Mouse (Mus musculus) midbrain, postnatal 0 days (tissue): ENCODE measurements around the gene Gm10803. TPM values are rescaled to one million over a fixed set of nuclear protein-coding genes. Genes with fewer than 3 reads are reported as not detected.
A peak's percentile ranks its signal among the peaks of the same experiment; 100 is the strongest.
"Not testable (repeated sequence)": the region's sequence is repeated elsewhere in the genome, so short reads cannot be mapped to it uniquely, and the experiment has no call there.

Experiments used
- ATAC-seq: fragments of 200-750 bp; cut with Nextera tagmentation; 2 replicates; pipeline ENCODE4 v1.8.0; 2017; ENCODE audit warnings: moderate number of reproducible peaks, mild to moderate bottlenecking, moderate TSS enrichment, moderate library complexity; ENCODE audit not compliant: low FRiP score
- DNase-seq: peaks from one replicate; pipeline ENCODE4 v3.0.0-alpha.2; 2015; ENCODE audit warnings: low spot score
- H3K27ac ChIP-seq: fragments of 300-500 bp; sonication (generic); 2 replicates; pipeline ENCODE4 v1.5.1; 2014; ENCODE audit warnings: low read depth, mild to moderate bottlenecking, low read length, mixed read lengths
- H3K27me3 ChIP-seq: fragments of 300-500 bp; sonication (generic); 2 replicates; pipeline ENCODE4 v1.6.1; 2014; ENCODE audit warnings: low read length, control low read depth, mixed read lengths; ENCODE audit not compliant: insufficient read depth
- H3K36me3 ChIP-seq: fragments of 300-500 bp; sonication (generic); 2 replicates; pipeline ENCODE4 v1.6.1; 2014; ENCODE audit warnings: low read length, control low read depth, mixed read lengths; ENCODE audit not compliant: insufficient read depth
- H3K4me1 ChIP-seq: fragments of 300-500 bp; sonication (generic); 2 replicates; pipeline ENCODE4 v1.6.1; 2014; ENCODE audit warnings: mild to moderate bottlenecking, control low read depth, antibody characterized with exemption, low read length, mixed read lengths; ENCODE audit not compliant: insufficient read depth
- H3K4me2 ChIP-seq: fragments of 300-500 bp; sonication (generic); 2 replicates; pipeline ENCODE4 v1.6.1; 2014; ENCODE audit warnings: low read depth, mild to moderate bottlenecking, low read length, mixed read lengths; ENCODE audit not compliant: poor library complexity, severe bottlenecking
- H3K4me3 ChIP-seq: fragments of 300-500 bp; sonication (generic); 2 replicates; pipeline ENCODE4 v1.5.1; 2014; ENCODE audit warnings: low read depth, mild to moderate bottlenecking, low read length, moderate library complexity
- H3K9ac ChIP-seq: fragments of 300-500 bp; sonication (generic); replicated peaks from 2 replicates; pipeline ENCODE4 v1.6.1; 2014; ENCODE audit warnings: mild to moderate bottlenecking, low read length, moderate library complexity, mixed read lengths; ENCODE audit not compliant: poor library complexity, severe bottlenecking
- H3K9me3 ChIP-seq: fragments of 300-500 bp; sonication (generic); 2 replicates; pipeline ENCODE4 v1.6.1; 2016; ENCODE audit warnings: low read length, control low read depth
- CTCF ChIP-seq: IDR thresholded peaks from 2 replicates; pipeline ENCODE4 v1.5.1; 2016; ENCODE audit warnings: antibody characterized with exemption, mild to moderate bottlenecking
- WGBS: fragments of 180-500 bp; shearing (Covaris S2); extraction: QIAGEN DNeasy Blood & Tissue Kit; methylation state at CpG from one replicate; pipeline ENCODE4 v1.1.7; 2014; 5-methylcytosine and 5-hydroxymethylcytosine counted together
- polyA plus RNA-seq: library from polyadenylated mRNA; unstranded; fragments of >200 nt; fragmentation: Nextera tagmentation; extraction: Ambion mirVana; gene quantifications from 2 replicates; pipeline ENCODE4 v1.2.1, GENCODE M21; 2015
- total RNA-seq: library from RNA; depleted of rRNA; stranded (reverse); fragments of >200 nt; gene quantifications from 2 replicates; pipeline ENCODE4 v1.2.3, GENCODE M21; 2014; rRNA removed

Gm10803 gene
- total RNA-seq (not detected in 2 replicates), polyA plus RNA-seq (not detected in 2 replicates)

GRCm38 (mm10) chr2:93560268-93560667 is at the start of gene Gm10803:
Gene Gm10803, plus strand, starts transcription at chr2:93560568.
- not testable (repeated sequence) for H3K4me3 ChIP-seq, DNase-seq, H3K9me3 ChIP-seq, H3K4me2 ChIP-seq, H3K4me1 ChIP-seq, ATAC-seq, H3K36me3 ChIP-seq, H3K27ac ChIP-seq, H3K9ac ChIP-seq, H3K27me3 ChIP-seq
- WGBS = 93% methylated on average over 2 of the region's 2 CpGs

- Histone ChIP-seq H3K4me1 (no peaks in the 10 kb centered on the region), H3K27ac (no peak overlapping the region), H3K36me3 (no peaks in the 10 kb centered on the region), H3K9me3 (no peaks in the 10 kb centered on the region), H3K9ac (no peak overlapping the region), H3K4me2 (no peak overlapping the region), H3K27me3 (no peaks in the 10 kb centered on the region), H3K4me3 (no peak overlapping the region)
- DNase-seq (peak; percentile 30), ATAC-seq (no peak)
- WGBS = 96% methylated on average over 1 of the region's 1 CpGs
- TF ChIP-seq CTCF = no peak
These were observed 49.5 kb upstream of the Gm10803 start for GRCm38 (mm10) chr2:93510839-93511238.

- Histone ChIP-seq H3K4me3 (no peak overlapping the region), H3K4me1 (no peaks in the 10 kb centered on the region), H3K36me3 (no peaks in the 10 kb centered on the region), H3K4me2 (no peak overlapping the region), H3K27me3 (no peaks in the 10 kb centered on the region), H3K9ac (no peak overlapping the region), H3K27ac (no peak overlapping the region), H3K9me3 (no peaks in the 10 kb centered on the region)
- TF ChIP-seq CTCF = no peak
- DNase-seq (no peak), ATAC-seq (no peak)
- WGBS = 58% methylated on average over 7 of the region's 7 CpGs
These were observed 48.2 kb upstream of the Gm10803 start for GRCm38 (mm10) chr2:93512130-93512529.

GRCm38 (mm10) chr2:93515246-93515645 is 45.1 kb upstream of the Gm10803 start:
- no peak overlapping the region for H3K27ac ChIP-seq
- H3K36me3 ChIP-seq = no peaks in the 10 kb centered on the region
- no peak overlapping the region for H3K4me2 ChIP-seq
- DNase-seq = no peak
- no peak for TF ChIP-seq CTCF
- H3K9me3 ChIP-seq = no peaks in the 10 kb centered on the region
- no peaks in the 10 kb centered on the region for H3K4me1 ChIP-seq
- WGBS = 75% methylated on average over 4 of the region's 4 CpGs
- no peaks in the 10 kb centered on the region for H3K27me3 ChIP-seq
- H3K4me3 ChIP-seq = no peak overlapping the region
- no peak overlapping the region for H3K9ac ChIP-seq
- no peak for ATAC-seq

- Histone ChIP-seq H3K4me1 (peaks cover 5% of the 10 kb centered on the region; the same call in 1 of the 2 replicates), H3K27ac (no peak overlapping the region), H3K9ac (no peak overlapping the region), H3K9me3 (no peaks in the 10 kb centered on the region), H3K4me3 (no peak overlapping the region), H3K36me3 (no peaks in the 10 kb centered on the region), H3K27me3 (no peaks in the 10 kb centered on the region), H3K4me2 (no peak overlapping the region)
- TF ChIP-seq CTCF = no peak
- DNase-seq = peak; percentile 88
- ATAC-seq = peak; percentile 63; the same call in 1 of the 2 replicates
- 70% methylated on average over 4 of the region's 4 CpGs for WGBS
These were observed 39.3 kb upstream of the Gm10803 start for GRCm38 (mm10) chr2:93521042-93521441.

GRCm38 (mm10) chr2:93521571-93521970 is 38.8 kb upstream of the Gm10803 start:
- Histone ChIP-seq H3K9me3 (no peaks in the 10 kb centered on the region), H3K4me3 (no peak overlapping the region), H3K27ac (no peak overlapping the region), H3K36me3 (no peaks in the 10 kb centered on the region), H3K9ac (no peak overlapping the region), H3K4me1 (peaks cover 5% of the 10 kb centered on the region; the same call in 1 of the 2 replicates), H3K4me2 (no peak overlapping the region), H3K27me3 (no peaks in the 10 kb centered on the region)
- peak; percentile 24; the same call in 1 of the 2 replicates for ATAC-seq
- peak; percentile 22 for DNase-seq
- WGBS = 50% methylated on average over 6 of the region's 6 CpGs
- no peak for TF ChIP-seq CTCF
